Mouse (Mus musculus) neural tube, embryonic 11.5 days (tissue): ENCODE measurements around the gene Ssbp3. TPM values are rescaled to one million over a fixed set of nuclear protein-coding genes. Genes with fewer than 3 reads are reported as not detected.

Experiments
- ATAC-seq: fragments of 200-750 bp; cut with Nextera tagmentation; 2 replicates; pipeline ENCODE4 v1.8.0; 2017; ENCODE audit warnings: moderate number of reproducible peaks, mild to moderate bottlenecking, moderate TSS enrichment, moderate library complexity; ENCODE audit not compliant: insufficient read depth, low FRiP score, low TSS enrichment
- DNase-seq: peaks from one replicate; pipeline ENCODE4 v3.0.0-alpha.2; 2015; ENCODE audit warnings: low spot score
- H3K27ac ChIP-seq: fragments of 300-500 bp; sonication (generic); 2 replicates; pipeline ENCODE4 v1.5.1; 2014; ENCODE audit warnings: low read depth, mild to moderate bottlenecking, low read length
- H3K27me3 ChIP-seq: fragments of 300-500 bp; sonication (generic); 2 replicates; pipeline ENCODE4 v1.6.1; 2014; ENCODE audit warnings: mild to moderate bottlenecking, low read length, mixed read lengths; ENCODE audit not compliant: control insufficient read depth, insufficient read depth
- H3K36me3 ChIP-seq: fragments of 300-500 bp; sonication (generic); 2 replicates; pipeline ENCODE4 v1.6.1; 2014; ENCODE audit warnings: mild to moderate bottlenecking, low read length, moderate library complexity, mixed read lengths; ENCODE audit not compliant: control insufficient read depth, insufficient read depth
- H3K4me1 ChIP-seq: fragments of 300-500 bp; sonication (generic); 2 replicates; pipeline ENCODE4 v1.6.1; 2014; ENCODE audit warnings: low read length, mixed read lengths; ENCODE audit not compliant: control insufficient read depth, insufficient read depth
- H3K4me2 ChIP-seq: fragments of 300-500 bp; sonication (generic); 2 replicates; pipeline ENCODE4 v1.6.1; 2014; ENCODE audit warnings: low read depth, mild to moderate bottlenecking, moderate library complexity
- H3K4me3 ChIP-seq: fragments of 300-500 bp; sonication (generic); 2 replicates; pipeline ENCODE4 v1.5.1; 2014; ENCODE audit warnings: low read depth, low read length
- H3K9ac ChIP-seq: fragments of 300-500 bp; sonication (generic); 2 replicates; pipeline ENCODE4 v1.6.1; 2014; ENCODE audit warnings: mild to moderate bottlenecking, low read length
- H3K9me3 ChIP-seq: fragments of 300-500 bp; sonication (generic); 2 replicates; pipeline ENCODE4 v1.6.1; 2016; ENCODE audit warnings: low read length; ENCODE audit not compliant: control insufficient read depth
- WGBS: fragments of 180-500 bp; shearing (Covaris S2); extraction: QIAGEN DNeasy Blood & Tissue Kit; methylation state at CpG from one replicate; pipeline ENCODE4 v1.1.7; 2014; 5-methylcytosine and 5-hydroxymethylcytosine counted together
- polyA plus RNA-seq: library from polyadenylated mRNA; unstranded; fragments of >200 nt; fragmentation: Nextera tagmentation; extraction: Ambion mirVana; gene quantifications from 2 replicates; pipeline ENCODE4 v1.2.1, GENCODE M21; 2014

The Ssbp3 gene
- polyA plus RNA-seq, 1 experiment from 2014 or later, result 145 TPM

GRCm38 (mm10) chr4:106911246-106911801 lies 823 bp downstream of the Ssbp3 start:
- peak; percentile 80 for ATAC-seq
- Histone ChIP-seq H3K4me3 (peak overlapping the region; percentile 92), H3K4me2 (peak overlapping the region; percentile 82), H3K36me3 (peaks cover 19% of the 10 kb centered on the region), H3K27ac (peak overlapping the region; percentile 93), H3K9me3 (no peaks in the 10 kb centered on the region), H3K27me3 (no peaks in the 10 kb centered on the region), H3K4me1 (peaks cover 56% of the 10 kb centered on the region), H3K9ac (peak overlapping the region; percentile 94)
- DNase-seq, result peak; percentile 96
- under 1% methylated on average over 67 of the region's 89 CpGs for WGBS

GRCm38 (mm10) chr4:106911951-106912688 lies 1.6 kb downstream of the Ssbp3 start:
- peaks cover 56% of the 10 kb centered on the region for H3K4me1 ChIP-seq
- H3K9me3 ChIP-seq, result no peaks in the 10 kb centered on the region
- H3K9ac ChIP-seq, result peak overlapping the region; percentile 94
- 0% methylated on average over 54 of the region's 73 CpGs for WGBS
- H3K4me2 ChIP-seq, result peak overlapping the region; percentile 82
- H3K27ac ChIP-seq, result peak overlapping the region; percentile 93
- DNase-seq (peak; percentile 59), ATAC-seq (0 out of 2 replicates have a peak, but pooled peaks have one; percentile 4)
- peaks cover 25% of the 10 kb centered on the region for H3K36me3 ChIP-seq
- H3K27me3 ChIP-seq, result no peaks in the 10 kb centered on the region
- peak overlapping the region; percentile 92 for H3K4me3 ChIP-seq

- H3K4me1 ChIP-seq, result peaks cover 51% of the 10 kb centered on the region
- peak overlapping the region; percentile 11; the same call in 1 of the 2 replicates for H3K27ac ChIP-seq
- peaks cover 27% of the 10 kb centered on the region for H3K36me3 ChIP-seq
- no peak for ATAC-seq
- WGBS, result 3% methylated on average over 6 of the region's 6 CpGs
- H3K4me3 ChIP-seq, result peak overlapping the region; percentile 92
- no peak for DNase-seq
- no peaks in the 10 kb centered on the region for H3K9me3 ChIP-seq
- peak overlapping the region; percentile 82 for H3K4me2 ChIP-seq
- peak overlapping the region; percentile 94 for H3K9ac ChIP-seq
- H3K27me3 ChIP-seq, result no peaks in the 10 kb centered on the region
These were observed 2.2 kb downstream of the Ssbp3 start for GRCm38 (mm10) chr4:106912689-106913041.

- Histone ChIP-seq H3K27ac (peak overlapping the region; percentile 11; the same call in 1 of the 2 replicates), H3K4me1 (peaks cover 43% of the 10 kb centered on the region), H3K36me3 (peaks cover 27% of the 10 kb centered on the region), H3K4me3 (peak overlapping the region; percentile 92), H3K9me3 (no peaks in the 10 kb centered on the region), H3K4me2 (peak overlapping the region; percentile 82), H3K27me3 (no peaks in the 10 kb centered on the region), H3K9ac (peak overlapping the region; percentile 94)
- ATAC-seq (no peak), DNase-seq (no peak)
- WGBS, result 35% methylated on average over 9 of the region's 9 CpGs
These were observed 3.0 kb downstream of the Ssbp3 start for GRCm38 (mm10) chr4:106913411-106914049.

- no peak overlapping the region for H3K27ac ChIP-seq
- DNase-seq (no peak), ATAC-seq (no peak)
- H3K36me3 ChIP-seq, result peaks cover 35% of the 10 kb centered on the region
- H3K4me3 ChIP-seq, result no peak overlapping the region; the same call in 1 of the 2 replicates
- no peak overlapping the region for H3K9ac ChIP-seq
- H3K4me1 ChIP-seq, result peaks cover 30% of the 10 kb centered on the region
- H3K9me3 ChIP-seq, result no peaks in the 10 kb centered on the region
- H3K27me3 ChIP-seq, result no peaks in the 10 kb centered on the region
- WGBS, result 80% methylated on average over 8 of the region's 8 CpGs
- H3K4me2 ChIP-seq, result peak overlapping the region; percentile 82
These were observed 4.8 kb downstream of the Ssbp3 start for GRCm38 (mm10) chr4:106915265-106915664.

GRCm38 (mm10) chr4:106918263-106918662 lies 7.8 kb downstream of the Ssbp3 start:
- Histone ChIP-seq H3K9ac (no peak overlapping the region), H3K36me3 (peaks cover 42% of the 10 kb centered on the region), H3K4me3 (no peak overlapping the region), H3K4me1 (peaks cover 28% of the 10 kb centered on the region), H3K9me3 (no peaks in the 10 kb centered on the region), H3K4me2 (no peak overlapping the region), H3K27ac (no peak overlapping the region), H3K27me3 (no peaks in the 10 kb centered on the region)
- ATAC-seq, result no peak
- 69% methylated on average over 1 of the region's 1 CpGs for WGBS
- no peak for DNase-seq

GRCm38 (mm10) chr4:106920119-106920518 lies 9.6 kb downstream of the Ssbp3 start:
- DNase-seq (no peak), ATAC-seq (no peak)
- Histone ChIP-seq H3K4me3 (no peak overlapping the region), H3K36me3 (peaks cover 43% of the 10 kb centered on the region), H3K9ac (no peak overlapping the region), H3K27me3 (no peaks in the 10 kb centered on the region), H3K4me2 (no peak overlapping the region), H3K27ac (no peak overlapping the region), H3K4me1 (peaks cover 10% of the 10 kb centered on the region), H3K9me3 (no peaks in the 10 kb centered on the region)
- 95% methylated on average over 4 of the region's 4 CpGs for WGBS

- Histone ChIP-seq H3K4me2 (no peak overlapping the region), H3K27ac (no peak overlapping the region), H3K36me3 (peaks cover 37% of the 10 kb centered on the region), H3K9me3 (no peaks in the 10 kb centered on the region), H3K9ac (0 out of 2 replicates have a peak overlapping the region, but pooled peaks have one; percentile 15), H3K27me3 (no peaks in the 10 kb centered on the region), H3K4me1 (peaks cover 4% of the 10 kb centered on the region), H3K4me3 (no peak overlapping the region)
- no peak for DNase-seq
- WGBS, result 78% methylated on average over 9 of the region's 9 CpGs
- ATAC-seq, result no peak
These were observed 11.2 kb downstream of the Ssbp3 start for GRCm38 (mm10) chr4:106921375-106922336.
